Mouse (Mus musculus): Measurements from ENCODE around the gene Phf23. TPM values are rescaled to one million over a fixed set of nuclear protein-coding genes. Genes with fewer than 3 reads are reported as not detected.

The Phf23 gene
- total RNA-seq, 2 experiments from 2014 or later: 15.0 to 16.1 TPM

Small RNAs within 50 kb of the gene (microRNA-seq; reads per million reads assigned to microRNA genes)
- gene Gm44349 (ENCODE audit: borderline replicate concordance in 2 of 2) (0 reads per million in 2 experiments), gene Mir324 (ENCODE audit: borderline replicate concordance in 2 of 2) (728 to 785 reads per million in 2 experiments)

Other genes starting within 250 kb of the Phf23 start
- gene Polr2a, start 237.1 kb upstream of the Phf23 start, total RNA-seq (2021): 10 to 100 TPM; 24.7 to 27.5 TPM
- not detected for gene Slc35g3, start 233.8 kb upstream of the Phf23 start, total RNA-seq (2021)
- 10 to 100 TPM; 23.0 to 28.1 TPM for gene Zbtb4, start 229.9 kb upstream of the Phf23 start, total RNA-seq (2021)
- 10 to 100 TPM; 36.2 to 53.1 TPM for gene Chrnb1, start 199.8 kb upstream of the Phf23 start, total RNA-seq (2021)
- 1 to 10 TPM; 6.3 to 6.7 TPM for gene Fgf11, start 193.9 kb upstream of the Phf23 start, total RNA-seq (2021)
- under 1 TPM; 0.18 to 0.35 TPM for gene Tmem102, start 190.2 kb upstream of the Phf23 start, total RNA-seq (2021)
- not detected for gene Gm39566, start 180.5 kb upstream of the Phf23 start, total RNA-seq (2021)
- not detected for gene Spem2, start 177.3 kb upstream of the Phf23 start, total RNA-seq (2021)
- gene Spem1, start 173.6 kb upstream of the Phf23 start, total RNA-seq (2021): not detected
- 1 to 10 TPM; 3.1 to 3.9 TPM for gene Nlgn2, start 158.0 kb upstream of the Phf23 start, total RNA-seq (2021)
- 100 to 1,000 TPM; 126 to 144 TPM for gene Tmem256, start 157.3 kb upstream of the Phf23 start, total RNA-seq (2021)
- 10 to 100 TPM; 10.8 to 13.7 TPM for gene Plscr3, start 149.4 kb upstream of the Phf23 start, total RNA-seq (2021)
- under 1 TPM in 1 of 2 experiments, not detected in 1; 0.11 TPM for gene Tnk1, start 137.0 kb upstream of the Phf23 start, total RNA-seq (2021)
- not detected for gene Tmem95, start 117.8 kb upstream of the Phf23 start, total RNA-seq (2021)
- gene Kctd11, start 114.4 kb upstream of the Phf23 start, total RNA-seq (2021): 1 to 10 TPM; 1.7 to 2.2 TPM
- gene Acap1, start 100.2 kb upstream of the Phf23 start, total RNA-seq (2021): under 1 TPM; 0.26 to 0.38 TPM
- gene 2810408A11Rik, start 94.8 kb upstream of the Phf23 start, total RNA-seq (2021): not detected
- 10 to 100 TPM; 25.4 to 26.0 TPM for gene Neurl4, start 94.7 kb upstream of the Phf23 start, total RNA-seq (2021)
- 10 to 100 TPM; 34.6 to 35.2 TPM for gene Gps2, start 81.9 kb upstream of the Phf23 start, total RNA-seq (2021)
- 100 to 1,000 TPM; 417 to 422 TPM for gene Eif5a, start 73.8 kb upstream of the Phf23 start, total RNA-seq (2021)
- 10 to 100 TPM; 10.4 to 10.9 TPM for gene Ybx2, start 60.0 kb upstream of the Phf23 start, total RNA-seq (2021)
- 100 to 1,000 TPM; 306 to 340 TPM for gene Slc2a4, start 47.6 kb upstream of the Phf23 start, total RNA-seq (2021)
- under 1 TPM in 1 of 2 experiments, not detected in 1; 0.91 TPM for gene Cldn7, start 31.0 kb upstream of the Phf23 start, total RNA-seq (2021)
- gene Ctdnep1, start 14.6 kb upstream of the Phf23 start, total RNA-seq (2021): 100 to 1,000 TPM; 195 to 205 TPM
- gene Elp5, start 13.3 kb upstream of the Phf23 start, total RNA-seq (2021): 10 to 100 TPM; 37.0 to 44.2 TPM
- gene Gabarap, start 4.6 kb upstream of the Phf23 start, total RNA-seq (2021): 100 to 1,000 TPM; 148 to 170 TPM
- 1 to 10 TPM; 3.7 to 4.1 TPM for gene Dvl2, start 4.8 kb downstream of the Phf23 start, total RNA-seq (2021)
- 100 to 1,000 TPM; 342 to 380 TPM for gene Acadvl, start 19.6 kb downstream of the Phf23 start, total RNA-seq (2021)
- 1 to 10 TPM; 5.6 to 6.9 TPM for gene Dlg4, start 21.2 kb downstream of the Phf23 start, total RNA-seq (2021)
- gene Asgr1, start 58.3 kb downstream of the Phf23 start, total RNA-seq (2021): not detected
- gene Asgr2, start 96.9 kb downstream of the Phf23 start, total RNA-seq (2021): not detected
- gene Mgl2, start 134.6 kb downstream of the Phf23 start, total RNA-seq (2021): 1 to 10 TPM; 2.5 to 3.6 TPM
- 1 to 10 TPM; 1.3 to 4.3 TPM for gene Clec10a, start 160.4 kb downstream of the Phf23 start, total RNA-seq (2021)
- not detected for gene Slc16a11, start 217.0 kb downstream of the Phf23 start, total RNA-seq (2021)
- under 1 TPM; 0.10 to 0.88 TPM for gene Slc16a13, start 225.3 kb downstream of the Phf23 start, total RNA-seq (2021)
- 1 to 10 TPM; 4.1 to 6.2 TPM for gene Bcl6b, start 234.0 kb downstream of the Phf23 start, total RNA-seq (2021)
- 10 to 100 TPM; 26.9 to 36.2 TPM for gene 0610010K14Rik, start 242.1 kb downstream of the Phf23 start, total RNA-seq (2021)
- gene Gm21988, start 244.1 kb downstream of the Phf23 start, total RNA-seq (2021): 1 to 10 TPM; 2.4 to 3.0 TPM
- 100 to 1,000 TPM in 1 of 2 experiments, 10 to 100 TPM in 1; 96.1 to 126 TPM for gene Rnasek, start 244.1 kb downstream of the Phf23 start, total RNA-seq (2021)